Comparison of ENCODE assay signal across 16 mouse cellular contexts in the genomic region with DNA sequence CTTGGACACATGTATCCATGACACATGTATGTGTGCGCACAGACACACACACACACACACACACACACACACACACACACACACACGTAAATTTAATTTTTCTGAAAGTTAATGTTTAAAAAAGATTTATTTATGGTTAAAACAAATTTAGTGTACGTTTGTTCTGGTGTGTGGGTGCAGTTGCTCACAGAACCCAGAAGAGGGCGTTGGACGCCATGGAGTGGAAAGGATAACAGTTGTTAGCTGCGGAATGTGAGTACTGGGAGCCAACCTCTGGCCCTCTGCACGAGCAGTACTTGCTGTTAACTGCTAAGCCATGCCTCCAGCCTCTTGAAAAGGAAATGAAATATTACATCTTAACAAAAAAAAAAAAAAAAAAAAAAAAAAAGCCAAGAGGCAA. TPM values are rescaled to one million over a fixed set of nuclear protein-coding genes. Genes with fewer than 3 reads are reported as not detected.
DNase-seq lines count a peak whose midpoint lies in the region; ATAC-seq and TF ChIP-seq lines count a peak whose summit lies in the region.
"Had no signal": no experiment of that assay in that cellular context is flagged by ENCODE, and none has a peak within 500 bp of the region (broad histone marks: within the 10 kb centered on the region; RNA-seq: fewer than 3 reads in every experiment).

A gene (plus strand): TSS at position 263 of the 400 bp plus-strand sequence.

- H3K27ac ChIP-seq in kidney, postnatal 0 days: no peak within 1 kb of the TSS
- no peak within 1 kb of the TSS for H3K27ac ChIP-seq in midbrain, postnatal 0 days (ENCODE audit: low read depth, low read length)
- H3K27ac ChIP-seq in midbrain, embryonic 16.5 days (ENCODE audit: low read length): no peak within 1 kb of the TSS
- no peak within 1 kb of the TSS for H3K27ac ChIP-seq in stomach, postnatal 0 days (replicated peaks)
- H3K27ac ChIP-seq: embryonic facial prominence, embryonic 15.5 days; hindbrain, embryonic 14.5 days; limb, embryonic 15.5 days; macrophage; midbrain, embryonic 13.5 days had no signal

- H3K4me1 ChIP-seq in kidney, postnatal 0 days (replicated peaks; ENCODE audit: insufficient read depth, low read length): peaks cover 12% of the 10 kb centered on the region; the same call in 1 of the 2 replicates
- 0 out of 2 replicates have a peak, but pooled peaks cover 5% of the 10 kb centered on the region for H3K4me1 ChIP-seq in midbrain, postnatal 0 days (ENCODE audit: insufficient read depth, low read length)
- peaks cover 8% of the 10 kb centered on the region for H3K4me1 ChIP-seq in midbrain, embryonic 16.5 days (ENCODE audit: control insufficient read depth, insufficient read depth, low read length)
- peaks cover 4% of the 10 kb centered on the region for H3K4me1 ChIP-seq in stomach, postnatal 0 days (replicated peaks; ENCODE audit: control insufficient read depth, insufficient read depth)

- H3K27me3 ChIP-seq in kidney, postnatal 0 days (ENCODE audit: insufficient read depth, low read length): 0 out of 2 replicates have a peak, but pooled peaks cover under 1% of the 10 kb centered on the region
- H3K27me3 ChIP-seq in midbrain, postnatal 0 days (ENCODE audit: insufficient read depth, low read length): peaks cover 14% of the 10 kb centered on the region
- peaks cover 13% of the 10 kb centered on the region for H3K27me3 ChIP-seq in midbrain, embryonic 16.5 days (ENCODE audit: control insufficient read depth, insufficient read depth, low read depth, low read length)
- H3K27me3 ChIP-seq in stomach, postnatal 0 days (ENCODE audit: control insufficient read depth, insufficient read depth, low read length): no peaks in the 10 kb centered on the region

- no peak for TF ChIP-seq EP300 in stomach, postnatal 0 days (optimal IDR thresholded peaks at IDR 0.05)

- no peak for ATAC-seq in kidney, postnatal 0 days (replicated peaks; ENCODE audit: low FRiP score, low read depth)
- no peak for ATAC-seq in midbrain, postnatal 0 days (ENCODE audit: low FRiP score)
- no peak for ATAC-seq in midbrain, embryonic 16.5 days
- no peak for ATAC-seq in stomach, postnatal 0 days (ENCODE audit: low FRiP score, low TSS enrichment)
- ATAC-seq: midbrain, embryonic 13.5 days had no signal

- no peak within 1 kb of the TSS for H3K9ac ChIP-seq in kidney, postnatal 0 days (ENCODE audit: low read depth, low read length)
- no peak within 1 kb of the TSS for H3K9ac ChIP-seq in midbrain, postnatal 0 days (replicated peaks; ENCODE audit: low read length, poor library complexity, severe bottlenecking)
- no peak within 1 kb of the TSS for H3K9ac ChIP-seq in midbrain, embryonic 16.5 days (ENCODE audit: low read depth, low read length)
- no peak within 1 kb of the TSS for H3K9ac ChIP-seq in stomach, postnatal 0 days (ENCODE audit: low read length)
- H3K9ac ChIP-seq: embryonic facial prominence, embryonic 15.5 days; hindbrain, embryonic 14.5 days; limb, embryonic 15.5 days; midbrain, embryonic 13.5 days had no signal

- WGBS in kidney, postnatal 0 days: 63% methylated on average over 7 of the region's 7 CpGs
- 65% methylated on average over 7 of the region's 7 CpGs for WGBS in midbrain, postnatal 0 days
- 71% methylated on average over 7 of the region's 7 CpGs for WGBS in midbrain, embryonic 16.5 days
- WGBS in stomach, postnatal 0 days: 65% methylated on average over 7 of the region's 7 CpGs

- no peak within 1 kb of the TSS for H3K4me2 ChIP-seq in kidney, postnatal 0 days (ENCODE audit: low read length)
- no peak within 1 kb of the TSS for H3K4me2 ChIP-seq in midbrain, postnatal 0 days (ENCODE audit: low read depth, low read length, poor library complexity, severe bottlenecking)
- H3K4me2 ChIP-seq in midbrain, embryonic 16.5 days (ENCODE audit: low read length): no peak within 1 kb of the TSS
- no peak within 1 kb of the TSS for H3K4me2 ChIP-seq in stomach, postnatal 0 days (replicated peaks; ENCODE audit: low read depth)
- H3K4me2 ChIP-seq: embryonic facial prominence, embryonic 15.5 days; hindbrain, embryonic 14.5 days; limb, embryonic 15.5 days; midbrain, embryonic 13.5 days had no signal

- no peaks in the 10 kb centered on the region for H3K9me3 ChIP-seq in kidney, postnatal 0 days (replicated peaks; ENCODE audit: low read length)
- no peaks in the 10 kb centered on the region for H3K9me3 ChIP-seq in midbrain, postnatal 0 days (ENCODE audit: low read length)
- no peaks in the 10 kb centered on the region for H3K9me3 ChIP-seq in midbrain, embryonic 16.5 days (replicated peaks; ENCODE audit: control insufficient read depth, low read length, poor library complexity, severe bottlenecking)
- H3K9me3 ChIP-seq in stomach, postnatal 0 days (ENCODE audit: control insufficient read depth, low read length): no peaks in the 10 kb centered on the region
- H3K9me3 ChIP-seq: embryonic facial prominence, embryonic 15.5 days; limb, embryonic 15.5 days; midbrain, embryonic 13.5 days had no signal

- no peaks in the 10 kb centered on the region for H3K36me3 ChIP-seq in kidney, postnatal 0 days (ENCODE audit: insufficient read depth, low read length)
- H3K36me3 ChIP-seq in midbrain, postnatal 0 days (ENCODE audit: insufficient read depth, low read length): no peaks in the 10 kb centered on the region
- H3K36me3 ChIP-seq in midbrain, embryonic 16.5 days (ENCODE audit: control insufficient read depth, insufficient read depth, low read length): no peaks in the 10 kb centered on the region
- H3K36me3 ChIP-seq in stomach, postnatal 0 days (ENCODE audit: control insufficient read depth, insufficient read depth, low read length): no peaks in the 10 kb centered on the region
- H3K36me3 ChIP-seq: embryonic facial prominence, embryonic 15.5 days; limb, embryonic 15.5 days; midbrain, embryonic 13.5 days had no signal

- no peak within 1 kb of the TSS for H3K4me3 ChIP-seq in kidney, postnatal 0 days (replicated peaks; ENCODE audit: low read depth, low read length)
- no peak within 1 kb of the TSS for H3K4me3 ChIP-seq in midbrain, postnatal 0 days (ENCODE audit: low read depth, low read length)
- H3K4me3 ChIP-seq in midbrain, embryonic 16.5 days (ENCODE audit: low read depth, low read length): no peak within 1 kb of the TSS
- no peak within 1 kb of the TSS for H3K4me3 ChIP-seq in stomach, postnatal 0 days (ENCODE audit: low read depth, low read length)
- H3K4me3 ChIP-seq: embryonic facial prominence, embryonic 15.5 days; limb, embryonic 15.5 days; midbrain, embryonic 13.5 days had no signal

- TF ChIP-seq CTCF in kidney, postnatal 0 days (IDR thresholded peaks at IDR 0.05; ENCODE audit: low read depth): 0 out of 2 replicates have a peak, but pooled peaks have one; percentile 10
- peak; percentile 26 for TF ChIP-seq CTCF in midbrain, postnatal 0 days (IDR thresholded peaks at IDR 0.05)
- peak; percentile 47 for TF ChIP-seq CTCF in stomach, postnatal 0 days (IDR thresholded peaks at IDR 0.05; ENCODE audit: low read depth)

- no peak for DNase-seq in kidney, postnatal 0 days (ENCODE audit: low spot score)
- DNase-seq in kidney, postnatal 25 days: no peak
- DNase-seq in midbrain, postnatal 0 days (ENCODE audit: low spot score): no peak
- DNase-seq in ES-CJ7 (ENCODE audit: low read depth, low spot score): peak; percentile 31
- no peak for DNase-seq in stomach, postnatal 0 days (ENCODE audit: low spot score)
- DNase-seq in frontal cortex, adult 2 months (ENCODE audit: extremely low spot score in 1 of 2, low spot score in 1 of 2): no peak
- DNase-seq: adrenal gland, adult 8-10 months; cerebellum, adult 9-11 months; heart, postnatal 10 days; kidney, adult 9 months had no signal

RNA-seq across cellular contexts. Expression of the gene that starts here (rescaled TPM):
- polyA plus RNA-seq in kidney, postnatal 0 days (2015; fragmentation: Nextera tagmentation; extraction: Ambion mirVana): 1.0 and 1.2 TPM in 2 replicates
- 4.3 and 5.1 TPM in 2 replicates for total RNA-seq in midbrain, postnatal 0 days (2014; rRNA removed)
- 3.3 and 3.5 TPM in 2 replicates for polyA plus RNA-seq in midbrain, postnatal 0 days (2015; fragmentation: Nextera tagmentation; extraction: Ambion mirVana)
- polyA plus RNA-seq in midbrain, embryonic 16.5 days (2015; fragmentation: Nextera tagmentation; extraction: Ambion mirVana): 1.8 and 2.8 TPM in 2 replicates
- polyA plus RNA-seq in stomach, postnatal 0 days (2015; fragmentation: Nextera tagmentation; extraction: Ambion mirVana): 3.0 and 3.6 TPM in 2 replicates
- polyA plus RNA-seq in frontal cortex, adult 2 months (2012; rRNA removed): 2.8 and 2.9 TPM in 2 replicates
- polyA plus RNA-seq: macrophage had no signal
